Mouse (Mus musculus): ENCODE data around the gene Atg10. TPM values are rescaled to one million over a fixed set of nuclear protein-coding genes. Genes with fewer than 3 reads are reported as not detected.
"Not testable (repeated sequence)": the region's sequence is repeated elsewhere in the genome, so short reads cannot be mapped to it uniquely, and the experiment has no call there.

Gene Atg10
- polyA plus RNA-seq, 1 experiment, result 12.1 TPM

GRCm38 (mm10) chr13:90964511-90964910, 259.3 kb downstream of the Atg10 start:
- no peak for DNase-seq (ENCODE audit: extremely low spot score in 1 of 2, low spot score in 1 of 2)

- peak in 1 of 2 experiments; percentile 4 for DNase-seq (ENCODE audit: extremely low spot score in 1 of 2, low spot score in 1 of 2)
Measured at GRCm38 (mm10) chr13:90962836-90963760, 260.7 kb downstream of the Atg10 start.

GRCm38 (mm10) chr13:90960591-90960990, 263.2 kb downstream of the Atg10 start:
- DNase-seq (ENCODE audit: extremely low spot score in 1 of 2, low spot score in 1 of 2), result no peak

GRCm38 (mm10) chr13:90958894-90959293, 264.9 kb downstream of the Atg10 start:
- DNase-seq (ENCODE audit: extremely low spot score in 1 of 2, low spot score in 1 of 2), result no peak

- no peak for DNase-seq (ENCODE audit: extremely low spot score in 1 of 2, low spot score in 1 of 2)
Measured at GRCm38 (mm10) chr13:90939600-90939999, 284.2 kb downstream of the Atg10 start.

- no peak for DNase-seq (ENCODE audit: extremely low spot score in 1 of 2, low spot score in 1 of 2)
Measured at GRCm38 (mm10) chr13:90939192-90939591, 284.6 kb downstream of the Atg10 start.

- DNase-seq (ENCODE audit: extremely low spot score in 1 of 2, low spot score in 1 of 2), result no peak
Measured at GRCm38 (mm10) chr13:90935852-90936251, 287.9 kb downstream of the Atg10 start.

- no peak for DNase-seq (ENCODE audit: extremely low spot score in 1 of 2, low spot score in 1 of 2)
Measured at GRCm38 (mm10) chr13:90933256-90933655, 290.5 kb downstream of the Atg10 start.

- peak; percentile 67 to 94 for DNase-seq (ENCODE audit: extremely low spot score in 1 of 2, low spot score in 1 of 2)
Measured at GRCm38 (mm10) chr13:90929847-90930246, 293.9 kb downstream of the Atg10 start.

- not testable (repeated sequence) for DNase-seq (ENCODE audit: extremely low spot score in 1 of 2, low spot score in 1 of 2)
Measured at GRCm38 (mm10) chr13:90928266-90928665, 295.5 kb downstream of the Atg10 start.

GRCm38 (mm10) chr13:90926938-90927633, 296.7 kb downstream of the Atg10 start:
- DNase-seq (ENCODE audit: extremely low spot score in 1 of 2, low spot score in 1 of 2), result no peak

GRCm38 (mm10) chr13:90926125-90926765, 297.5 kb downstream of the Atg10 start:
- DNase-seq (ENCODE audit: extremely low spot score in 1 of 2, low spot score in 1 of 2), result no peak

GRCm38 (mm10) chr13:90925191-90925590, 298.6 kb downstream of the Atg10 start:
- no peak for DNase-seq (ENCODE audit: extremely low spot score in 1 of 2, low spot score in 1 of 2)

GRCm38 (mm10) chr13:90924072-90924471, 299.7 kb downstream of the Atg10 start:
- DNase-seq (ENCODE audit: extremely low spot score in 1 of 2, low spot score in 1 of 2), result no peak

GRCm38 (mm10) chr13:90923617-90924016, 300.2 kb downstream of the Atg10 start:
- DNase-seq (ENCODE audit: extremely low spot score in 1 of 2, low spot score in 1 of 2), result not testable (repeated sequence)

GRCm38 (mm10) chr13:90922751-90923612, 300.8 kb downstream of the Atg10 start, which contains the start of gene Rps23:
Gene Rps23 (plus strand): TSS chr13:90922958.
- DNase-seq (ENCODE audit: extremely low spot score in 1 of 2, low spot score in 1 of 2), result peak; percentile 74 to 91

- DNase-seq (ENCODE audit: extremely low spot score in 1 of 2, low spot score in 1 of 2), result no peak
Measured at GRCm38 (mm10) chr13:90914721-90915120, 309.0 kb downstream of the Atg10 start.

- peak in 1 of 2 experiments; percentile 28 for DNase-seq (ENCODE audit: extremely low spot score in 1 of 2, low spot score in 1 of 2)
Measured at GRCm38 (mm10) chr13:90913675-90914192, 310.0 kb downstream of the Atg10 start.

- peak in 1 of 2 experiments; percentile 68 for DNase-seq (ENCODE audit: extremely low spot score in 1 of 2, low spot score in 1 of 2)
Measured at GRCm38 (mm10) chr13:90912760-90913674, 310.8 kb downstream of the Atg10 start.
